Mouse (Mus musculus) liver, adult 2 months (tissue): ENCODE measurements around the gene Atp8a2.

Experiments used
- CTCF ChIP-seq: fragments of 200-500 bp; IDR thresholded peaks from 2 replicates; pipeline ENCODE4 v1.5.1; 2011; ENCODE audit warnings: low read depth, low read length, control low read depth
- POLR2A ChIP-seq: fragments of 200-500 bp; IDR thresholded peaks from 2 replicates; pipeline ENCODE4 v1.6.1; 2011; ENCODE audit warnings: low read length, control low read depth; ENCODE audit not compliant: insufficient read depth; ENCODE audit errors: extremely low read depth

DNA sequence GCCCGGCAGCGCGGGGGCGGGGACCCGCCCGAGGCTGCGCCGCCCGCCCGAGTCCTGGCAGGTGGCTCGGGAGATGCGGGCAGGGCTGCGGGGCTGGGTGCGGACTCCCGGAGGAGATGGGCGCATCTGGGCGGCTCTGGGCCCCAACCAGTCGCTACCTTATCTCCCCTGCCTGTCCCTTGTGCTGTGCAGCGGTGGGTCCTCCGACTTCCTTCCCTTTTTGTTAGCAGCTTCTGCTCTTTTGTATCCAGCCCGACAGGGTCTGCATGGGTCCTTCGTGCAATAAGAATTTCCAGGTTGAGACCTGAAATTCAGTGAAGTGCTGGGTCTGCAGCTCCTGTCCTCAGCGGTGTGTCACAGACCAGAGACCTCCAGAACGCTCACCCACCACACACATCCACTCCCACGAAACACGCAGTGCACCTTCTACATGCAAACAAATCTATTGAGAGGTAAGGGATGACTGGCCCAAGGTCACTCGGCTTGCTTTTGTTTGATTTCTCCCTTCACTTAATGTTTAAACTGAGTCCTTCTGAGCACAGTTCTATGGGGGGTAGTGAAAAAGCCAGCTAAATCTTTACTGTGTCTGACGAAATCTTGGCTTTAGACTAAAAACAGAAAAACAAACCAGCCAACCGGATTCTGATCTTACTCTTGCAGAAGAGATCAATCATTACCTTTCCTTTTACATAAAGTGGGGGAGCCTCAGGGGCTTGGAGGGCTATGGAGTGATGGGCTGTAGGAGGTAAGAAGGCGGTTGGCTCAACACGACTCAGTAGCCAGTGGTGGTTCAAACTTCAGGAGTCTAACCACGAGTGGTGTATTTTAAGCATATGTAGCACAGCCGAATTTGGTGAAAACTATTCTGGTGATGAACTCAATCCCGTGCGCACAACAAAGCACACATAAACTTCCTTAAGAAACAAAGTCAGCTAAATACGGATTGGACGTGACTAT, 19.1 kb downstream of the Atp8a2 start:
- TF ChIP-seq POLR2A = no peak
- TF ChIP-seq CTCF = no peak
